Mouse (Mus musculus) left cerebral cortex, adult 9 months (tissue): ENCODE results near the gene Msrb2.

Source experiments
- DNase-seq, 2 experiments: peaks; one replicate each; pipeline ENCODE4 v3.0.0; 2022; ENCODE audit warnings: low spot score in 2 of 2

Msrb2 gene

DNA sequence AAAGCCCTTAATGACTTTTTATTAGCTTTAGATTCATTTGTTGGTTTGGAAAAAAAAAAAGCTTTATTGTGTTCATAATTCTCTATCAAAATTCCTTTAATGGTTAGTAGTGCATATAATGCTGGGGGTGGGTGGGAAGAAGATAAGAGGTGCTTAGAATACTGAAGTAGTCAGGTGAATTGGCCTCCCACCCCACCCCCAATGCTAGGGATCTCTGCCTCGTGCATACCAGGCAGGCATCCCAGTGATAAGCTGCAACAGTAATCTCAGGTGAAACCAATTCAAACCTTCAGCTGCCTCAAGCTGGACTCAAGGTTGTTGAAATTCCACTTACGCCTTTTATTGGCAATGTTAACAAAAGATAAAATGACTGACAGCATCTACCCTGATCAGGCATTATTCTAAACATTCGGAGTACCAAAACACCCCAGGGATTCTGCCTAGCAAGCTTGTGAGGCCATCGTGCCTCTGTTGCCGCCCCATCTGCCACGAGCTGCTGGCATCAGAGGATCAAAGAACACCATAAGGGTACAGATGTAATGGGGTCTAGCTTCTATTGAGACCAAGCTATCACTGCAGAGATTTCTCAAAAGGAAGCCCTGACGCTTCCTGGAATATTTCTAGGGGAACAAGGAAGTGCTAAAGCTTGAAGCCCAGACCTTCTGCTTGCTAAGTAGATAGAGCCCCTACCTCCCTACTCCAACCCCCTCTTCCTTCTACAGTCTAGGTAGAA is 19.3 kb downstream of the Msrb2 start:
- DNase-seq = no peak

GRCm38 (mm10) chr2:19391649-19392048 is 20.4 kb downstream of the Msrb2 start:
- DNase-seq = no peak

GRCm38 (mm10) chr2:19392793-19393192 is 21.6 kb downstream of the Msrb2 start:
- DNase-seq = no peak

GRCm38 (mm10) chr2:19405409-19405808 is 34.2 kb downstream of the Msrb2 start:
- no peak for DNase-seq

DNA sequence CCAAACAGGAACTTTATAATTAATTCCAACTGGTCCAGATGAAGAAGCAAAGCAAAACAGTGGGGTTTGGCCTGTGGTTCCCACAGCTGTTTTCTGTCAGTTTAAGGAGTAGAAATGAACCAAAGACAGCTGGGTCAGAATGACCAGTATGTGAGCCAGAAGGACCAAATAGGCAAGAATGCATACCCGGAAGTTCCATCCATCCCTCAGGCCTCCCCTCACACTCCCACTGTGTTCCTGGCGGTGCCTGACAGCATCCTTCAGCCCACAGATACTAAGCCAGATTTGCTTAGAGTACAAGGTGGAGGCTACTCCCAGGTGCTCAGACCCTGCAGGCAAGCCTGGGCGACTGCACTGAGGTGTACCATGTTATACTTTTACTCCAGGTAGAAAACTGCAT is 35.3 kb downstream of the Msrb2 start:
- no peak for DNase-seq

- peak in 1 of 2 experiments; percentile 73 for DNase-seq
These were observed 43.2 kb downstream of the Msrb2 start for GRCm38 (mm10) chr2:19414222-19414965.

GRCm38 (mm10) chr2:19415063-19415521 is 43.9 kb downstream of the Msrb2 start:
- peak; percentile 11 to 84 for DNase-seq

GRCm38 (mm10) chr2:19416066-19416465 is 44.8 kb downstream of the Msrb2 start:
- DNase-seq = no peak

DNA sequence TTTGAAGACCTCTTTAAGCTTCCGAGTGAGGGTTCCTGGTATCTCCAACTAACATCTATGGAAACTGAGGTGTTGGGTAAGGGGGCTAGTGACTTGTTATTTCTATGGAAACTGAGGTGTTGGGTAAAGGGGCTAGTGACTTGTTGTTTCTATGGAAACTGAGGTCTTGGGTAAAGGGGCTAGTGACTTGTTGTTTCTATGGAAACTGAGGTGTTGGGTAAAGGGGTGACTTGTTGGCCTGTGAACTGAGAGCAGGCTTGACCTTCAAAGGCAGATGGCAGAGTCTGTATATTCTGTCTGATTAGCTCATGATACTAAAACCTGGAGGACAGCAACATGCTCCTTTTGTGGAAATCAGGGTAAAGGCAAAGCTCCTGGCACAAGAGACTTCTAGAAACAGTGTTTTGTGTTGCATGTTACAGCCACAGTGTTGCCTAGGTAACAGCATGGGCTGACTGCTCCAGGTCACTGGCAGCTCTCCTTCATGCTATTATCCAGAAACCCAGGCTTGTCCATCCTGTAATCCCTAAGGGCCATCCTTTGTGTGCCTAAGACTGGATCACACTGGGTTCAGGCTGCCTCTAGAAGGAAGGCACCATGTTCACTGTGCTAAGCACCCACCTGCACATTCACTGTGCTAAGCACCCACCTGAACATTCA is 48.6 kb downstream of the Msrb2 start:
- DNase-seq = no peak

- DNase-seq = no peak
These were observed 51.0 kb downstream of the Msrb2 start for GRCm38 (mm10) chr2:19422226-19422625.

GRCm38 (mm10) chr2:19423086-19423485 is 51.8 kb downstream of the Msrb2 start:
- DNase-seq = no peak

GRCm38 (mm10) chr2:19429031-19429430 is 57.8 kb downstream of the Msrb2 start:
- no peak for DNase-seq

GRCm38 (mm10) chr2:19429691-19430690 is 58.8 kb downstream of the Msrb2 start:
- DNase-seq = no peak

GRCm38 (mm10) chr2:19430746-19431145 is 59.5 kb downstream of the Msrb2 start:
- DNase-seq = no peak

DNA sequence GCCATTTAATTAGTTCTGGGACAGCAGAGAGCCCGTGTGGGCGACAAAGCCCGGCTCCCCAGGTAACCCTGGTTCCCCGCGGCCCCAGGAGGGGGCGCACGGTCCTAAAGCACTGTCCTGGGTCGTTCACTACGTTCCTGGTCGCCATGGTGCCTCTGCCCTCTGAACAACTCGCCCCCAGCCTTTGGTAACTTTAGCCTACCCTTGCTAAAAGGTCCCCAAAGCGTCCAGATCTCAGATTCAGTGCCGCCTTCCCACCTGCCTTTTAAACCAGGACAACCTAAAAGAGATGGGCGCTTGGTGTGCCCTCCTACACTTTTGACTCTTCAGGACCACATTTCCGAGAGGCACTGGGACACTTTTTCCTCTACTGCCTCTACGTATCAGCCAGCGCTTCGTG is 59.9 kb downstream of the Msrb2 start:
- no peak for DNase-seq

DNA sequence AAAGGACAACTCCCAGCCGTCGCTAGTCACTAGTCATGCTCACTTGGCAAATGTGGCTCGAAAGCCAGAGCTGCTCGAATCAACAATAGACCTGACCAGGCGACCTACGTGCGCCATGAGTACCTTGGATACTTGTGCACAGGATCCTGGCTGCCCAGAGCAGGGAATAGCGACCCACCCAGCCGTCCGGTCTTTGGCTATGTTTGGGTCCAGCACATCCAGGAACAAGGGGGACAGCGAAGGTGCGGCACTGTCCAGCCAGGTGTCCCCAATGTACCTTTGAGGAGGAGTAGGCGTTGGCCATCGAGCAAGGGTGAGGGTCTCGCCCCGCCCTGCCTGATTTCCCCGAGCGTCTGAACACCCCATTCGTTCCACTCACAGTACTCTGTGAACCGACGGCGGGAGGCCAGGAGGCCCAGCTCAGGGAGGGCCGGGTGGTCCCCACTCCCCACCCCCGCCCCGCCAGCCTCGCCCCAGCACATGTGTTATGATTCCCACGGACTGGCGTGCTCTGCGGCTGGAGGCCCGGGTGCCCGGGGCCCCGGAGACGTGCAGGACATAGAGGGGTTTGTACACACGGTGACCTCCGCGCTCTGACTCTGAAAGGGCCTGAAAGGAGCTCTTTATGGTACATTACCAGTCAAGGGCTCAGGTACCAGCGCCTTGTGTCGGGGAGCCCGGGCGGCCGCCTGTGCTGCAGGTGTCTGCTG is 60.5 kb downstream of the Msrb2 start:
- no peak for DNase-seq

GRCm38 (mm10) chr2:19444346-19444745 is 73.1 kb downstream of the Msrb2 start:
- DNase-seq = no peak
